Mouse (Mus musculus) kidney, adult 2 months (tissue): Measurements from ENCODE around the gene Neurod2. TPM values are rescaled to one million over a fixed set of nuclear protein-coding genes. Genes with fewer than 3 reads are reported as not detected.
A peak's percentile ranks its signal among the peaks of the same experiment; 100 is the strongest.

Experiments
- DNase-seq: peaks from one replicate; pipeline ENCODE4 v3.0.0; 2021
- H3K27ac ChIP-seq: fragments of 200-500 bp; 2 replicates; pipeline ENCODE4 v1.5.1; 2012; ENCODE audit warnings: low read depth, low read length, control low read depth, inconsistent platforms; ENCODE audit not compliant: insufficient read depth
- H3K27me3 ChIP-seq: fragments of 200-500 bp; replicated peaks from 2 replicates; pipeline ENCODE4 v1.6.1; 2012; ENCODE audit warnings: mild to moderate bottlenecking, moderate library complexity, low read length, inconsistent platforms; ENCODE audit not compliant: control insufficient read depth, insufficient read depth
- H3K36me3 ChIP-seq: fragments of 200-500 bp; 2 replicates; pipeline ENCODE4 v1.6.1; 2012; ENCODE audit warnings: mild to moderate bottlenecking, moderate library complexity, low read length, inconsistent platforms; ENCODE audit not compliant: control insufficient read depth, insufficient read depth
- H3K4me1 ChIP-seq: fragments of 200-500 bp; 2 replicates; pipeline ENCODE4 v1.6.1; 2011; ENCODE audit warnings: low read length; ENCODE audit not compliant: control insufficient read depth, insufficient read depth
- H3K4me3 ChIP-seq: fragments of 200-500 bp; 2 replicates; pipeline ENCODE4 v1.5.1; 2011; ENCODE audit warnings: mild to moderate bottlenecking, low read depth, low read length, control low read depth; ENCODE audit not compliant: insufficient read depth
- CTCF ChIP-seq: fragments of 200-500 bp; conservative IDR thresholded peaks from 2 replicates; pipeline ENCODE4 v1.5.1; 2011; ENCODE audit warnings: low read depth, mild to moderate bottlenecking, control low read depth, low read length, moderate library complexity, mixed read lengths; ENCODE audit not compliant: insufficient read depth, insufficient read length
- POLR2A ChIP-seq: fragments of 200-500 bp; IDR thresholded peaks from one replicate; pipeline ENCODE4 v1.6.1; 2011; ENCODE audit warnings: low read depth, low read length, control low read depth
- WGBS: fragments of 180-500 bp; shearing (Covaris S2); methylation state at CpG from one replicate; pipeline ENCODE4 v1.1.7; 2018; 5-methylcytosine and 5-hydroxymethylcytosine counted together
- polyA plus RNA-seq: library from polyadenylated mRNA; depleted of rRNA; stranded (reverse); fragments of >200 nt; gene quantifications from 2 replicates; pipeline ENCODE4 v1.2.3, GENCODE M21; 2012

The Neurod2 gene
- polyA plus RNA-seq, 1 experiment = not detected

- no peak for TF ChIP-seq POLR2A
- no peak for TF ChIP-seq CTCF
- DNase-seq = peak; percentile 79
- Histone ChIP-seq H3K27me3 (no peaks in the 10 kb centered on the region), H3K36me3 (no peaks in the 10 kb centered on the region), H3K4me3 (no peak overlapping the region), H3K4me1 (peaks cover 7% of the 10 kb centered on the region), H3K27ac (peak overlapping the region; percentile 24)
- WGBS = 29% methylated on average over 8 of the region's 8 CpGs
Measured at GRCm38 (mm10) chr11:98353651-98354211, 24.3 kb upstream of the Neurod2 start.

GRCm38 (mm10) chr11:98352272-98352990 lies 23.0 kb upstream of the Neurod2 start:
- peaks cover 3% of the 10 kb centered on the region for H3K4me1 ChIP-seq
- H3K27me3 ChIP-seq = no peaks in the 10 kb centered on the region
- H3K36me3 ChIP-seq = no peaks in the 10 kb centered on the region
- TF ChIP-seq POLR2A (no peak), CTCF (no peak)
- WGBS = 76% methylated on average over 18 of the region's 18 CpGs
- H3K27ac ChIP-seq = peak overlapping the region; percentile 28; the same call in 1 of the 2 replicates
- no peak for DNase-seq
- H3K4me3 ChIP-seq = no peak overlapping the region

- Histone ChIP-seq H3K27me3 (no peaks in the 10 kb centered on the region), H3K4me3 (peak overlapping the region; percentile 57), H3K27ac (peak overlapping the region; percentile 69), H3K4me1 (0 out of 2 replicates have a peak, but pooled peaks cover 2% of the 10 kb centered on the region), H3K36me3 (no peaks in the 10 kb centered on the region)
- WGBS = 54% methylated on average over 9 of the region's 9 CpGs
- DNase-seq = no peak
- TF ChIP-seq CTCF (no peak), POLR2A (no peak)
Measured at GRCm38 (mm10) chr11:98349308-98349707, 19.9 kb upstream of the Neurod2 start.

- Histone ChIP-seq H3K27me3 (no peaks in the 10 kb centered on the region), H3K4me1 (0 out of 2 replicates have a peak, but pooled peaks cover 2% of the 10 kb centered on the region), H3K4me3 (peak within 1 kb of the TSS; percentile 57), H3K27ac (peak within 1 kb of the TSS; percentile 69), H3K36me3 (no peaks in the 10 kb centered on the region)
- peak; percentile 75 for DNase-seq
- WGBS = under 1% methylated on average over 55 of the region's 55 CpGs
- TF ChIP-seq CTCF (no peak), POLR2A (peak; percentile 36)
Measured at GRCm38 (mm10) chr11:98348083-98348961, 18.9 kb upstream of the Neurod2 start, which contains the start of gene Ppp1r1b. Gene Ppp1r1b (plus strand): TSS chr11:98348404.

GRCm38 (mm10) chr11:98347385-98348082 lies 18.1 kb upstream of the Neurod2 start:
- Histone ChIP-seq H3K27me3 (no peaks in the 10 kb centered on the region), H3K4me1 (0 out of 2 replicates have a peak, but pooled peaks cover 2% of the 10 kb centered on the region), H3K36me3 (no peaks in the 10 kb centered on the region), H3K27ac (peak overlapping the region; percentile 31; the same call in 1 of the 2 replicates), H3K4me3 (peak overlapping the region; percentile 57; the same call in 1 of the 2 replicates)
- DNase-seq = peak; percentile 74
- 25% methylated on average over 12 of the region's 12 CpGs for WGBS
- no peak for TF ChIP-seq POLR2A
- no peak for TF ChIP-seq CTCF

GRCm38 (mm10) chr11:98346168-98346567 lies 16.7 kb upstream of the Neurod2 start:
- Histone ChIP-seq H3K4me1 (peaks cover 2% of the 10 kb centered on the region; the same call in 1 of the 2 replicates), H3K4me3 (no peak overlapping the region), H3K27ac (no peak overlapping the region), H3K36me3 (no peaks in the 10 kb centered on the region), H3K27me3 (no peaks in the 10 kb centered on the region)
- no peak for DNase-seq
- TF ChIP-seq CTCF (no peak), POLR2A (no peak)
- WGBS = 15% methylated on average over 9 of the region's 9 CpGs
